Mouse (Mus musculus) forebrain, embryonic 14.5 days (tissue): ENCODE data around the gene Htr5b. TPM values are rescaled to one million over a fixed set of nuclear protein-coding genes. Genes with fewer than 3 reads are reported as not detected.

Experiments used
- ATAC-seq: fragments of 200-750 bp; cut with Nextera tagmentation; 2 replicates; pipeline ENCODE4 v1.8.0; 2017; ENCODE audit warnings: mild to moderate bottlenecking, moderate library complexity
- DNase-seq: peaks from one replicate; pipeline ENCODE4 v3.0.0-alpha.2; 2015; ENCODE audit warnings: low spot score
- H3K27ac ChIP-seq: fragments of 300-500 bp; sonication (generic); 2 replicates; pipeline ENCODE4 v1.5.1; 2014; ENCODE audit warnings: low read depth, mild to moderate bottlenecking, control low read depth, low read length, moderate library complexity
- H3K27me3 ChIP-seq: fragments of 300-500 bp; sonication (generic); replicated peaks from 2 replicates; pipeline ENCODE4 v1.6.1; 2014; ENCODE audit warnings: low read length, control low read depth, mixed read lengths; ENCODE audit not compliant: control insufficient read depth, insufficient read depth
- H3K36me3 ChIP-seq: fragments of 300-500 bp; sonication (generic); 2 replicates; pipeline ENCODE4 v1.6.1; 2014; ENCODE audit warnings: low read length, control low read depth; ENCODE audit not compliant: control insufficient read depth, insufficient read depth
- H3K4me1 ChIP-seq: fragments of 300-500 bp; sonication (generic); 2 replicates; pipeline ENCODE4 v1.6.1; 2014; ENCODE audit warnings: antibody characterized with exemption, low read length, control low read depth; ENCODE audit not compliant: control insufficient read depth, insufficient read depth
- H3K4me2 ChIP-seq: fragments of 300-500 bp; sonication (generic); 2 replicates; pipeline ENCODE4 v1.6.1; 2014; ENCODE audit warnings: mild to moderate bottlenecking, control low read depth, low read length
- H3K4me3 ChIP-seq: fragments of 300-500 bp; sonication (generic); 2 replicates; pipeline ENCODE4 v1.5.1; 2014; ENCODE audit warnings: low read depth, low read length, control low read depth
- H3K9ac ChIP-seq: fragments of 300-500 bp; sonication (generic); 2 replicates; pipeline ENCODE4 v1.6.1; 2014; ENCODE audit warnings: mild to moderate bottlenecking, low read length, control low read depth, moderate library complexity
- H3K9me3 ChIP-seq: fragments of 300-500 bp; sonication (generic); replicated peaks from 2 replicates; pipeline ENCODE4 v1.6.1; 2016; ENCODE audit warnings: low read length, control low read depth, mixed read lengths; ENCODE audit not compliant: control insufficient read depth
- WGBS: fragments of 180-500 bp; shearing (Covaris S2); extraction: QIAGEN DNeasy Blood & Tissue Kit; methylation state at CpG from one replicate; pipeline ENCODE4 v1.1.7; 2014; 5-methylcytosine and 5-hydroxymethylcytosine counted together
- polyA plus RNA-seq: library from polyadenylated mRNA; unstranded; fragments of >200 nt; fragmentation: Nextera tagmentation; extraction: Ambion mirVana; gene quantifications from 2 replicates; pipeline ENCODE4 v1.2.1, GENCODE M21; 2014

Gene Htr5b
- polyA plus RNA-seq, 1 experiment from 2014 or later: 0.66 TPM

DNA sequence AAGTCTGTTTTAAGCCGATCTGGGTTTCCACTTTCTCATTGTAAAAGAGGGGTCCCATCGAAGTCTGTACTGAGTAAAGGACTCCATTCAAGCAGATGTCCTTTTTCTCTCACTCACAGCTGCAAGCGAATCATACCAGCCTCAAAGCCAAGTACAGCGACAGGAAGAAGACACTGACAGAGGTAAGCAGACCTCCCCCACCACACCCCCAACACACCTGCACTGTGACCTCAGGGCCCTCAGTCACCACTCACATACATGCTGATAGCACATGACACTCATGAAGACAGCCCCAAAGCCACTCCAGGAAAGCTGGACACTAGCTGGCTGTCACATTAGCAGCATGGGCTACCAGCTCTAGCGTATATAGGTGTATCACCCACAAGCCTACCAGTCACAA, 50.5 kb downstream of the Htr5b start:
- Histone ChIP-seq H3K4me3 (no peak overlapping the region), H3K9me3 (no peaks in the 10 kb centered on the region), H3K4me1 (no peaks in the 10 kb centered on the region), H3K9ac (no peak overlapping the region), H3K36me3 (peaks cover 55% of the 10 kb centered on the region), H3K4me2 (no peak overlapping the region), H3K27ac (no peak overlapping the region), H3K27me3 (no peaks in the 10 kb centered on the region)
- DNase-seq (no peak), ATAC-seq (no peak)
- WGBS: 95% methylated on average over 5 of the region's 5 CpGs

DNA sequence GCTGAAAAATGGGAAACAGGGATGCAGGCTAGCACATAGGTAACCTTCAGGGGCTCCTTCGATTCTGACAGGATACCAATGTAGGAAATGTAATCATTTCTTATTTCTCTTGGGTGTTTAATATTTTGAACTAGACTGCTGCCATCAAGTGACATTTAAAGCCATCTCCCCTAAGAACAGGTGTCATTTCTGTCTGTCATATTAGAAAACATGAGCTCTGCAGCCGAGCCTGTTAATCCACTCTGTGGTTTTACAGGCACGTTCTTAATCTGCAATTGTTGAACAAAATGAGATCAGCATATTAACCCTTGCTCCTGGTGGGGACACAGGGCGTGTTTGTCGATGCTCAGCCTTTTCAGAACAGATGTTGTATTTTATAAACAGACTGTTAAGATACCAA, 56.8 kb downstream of the Htr5b start:
- Histone ChIP-seq H3K4me2 (no peak overlapping the region), H3K9me3 (no peaks in the 10 kb centered on the region), H3K9ac (no peak overlapping the region), H3K4me1 (no peaks in the 10 kb centered on the region), H3K4me3 (no peak overlapping the region), H3K27ac (no peak overlapping the region), H3K27me3 (no peaks in the 10 kb centered on the region), H3K36me3 (peaks cover 24% of the 10 kb centered on the region; the same call in 1 of the 2 replicates)
- WGBS: 68% methylated on average over 5 of the region's 5 CpGs
- ATAC-seq (no peak), DNase-seq (no peak)

GRCm38 (mm10) chr1:121468271-121468670, 60.0 kb downstream of the Htr5b start:
- H3K9ac ChIP-seq: no peak overlapping the region
- peaks cover 26% of the 10 kb centered on the region for H3K36me3 ChIP-seq
- no peak overlapping the region for H3K4me3 ChIP-seq
- no peak overlapping the region for H3K27ac ChIP-seq
- H3K4me2 ChIP-seq: no peak overlapping the region
- no peaks in the 10 kb centered on the region for H3K27me3 ChIP-seq
- no peak for ATAC-seq
- no peaks in the 10 kb centered on the region for H3K4me1 ChIP-seq
- 78% methylated on average over 2 of the region's 2 CpGs for WGBS
- no peak for DNase-seq
- no peaks in the 10 kb centered on the region for H3K9me3 ChIP-seq

GRCm38 (mm10) chr1:121466276-121466675, 62.0 kb downstream of the Htr5b start:
- no peaks in the 10 kb centered on the region for H3K27me3 ChIP-seq
- no peaks in the 10 kb centered on the region for H3K4me1 ChIP-seq
- no peaks in the 10 kb centered on the region for H3K9me3 ChIP-seq
- ATAC-seq (no peak), DNase-seq (no peak)
- no peak overlapping the region for H3K27ac ChIP-seq
- H3K4me2 ChIP-seq: no peak overlapping the region
- WGBS: 82% methylated on average over 3 of the region's 3 CpGs
- H3K9ac ChIP-seq: no peak overlapping the region
- H3K4me3 ChIP-seq: no peak overlapping the region
- peaks cover 45% of the 10 kb centered on the region for H3K36me3 ChIP-seq

DNA sequence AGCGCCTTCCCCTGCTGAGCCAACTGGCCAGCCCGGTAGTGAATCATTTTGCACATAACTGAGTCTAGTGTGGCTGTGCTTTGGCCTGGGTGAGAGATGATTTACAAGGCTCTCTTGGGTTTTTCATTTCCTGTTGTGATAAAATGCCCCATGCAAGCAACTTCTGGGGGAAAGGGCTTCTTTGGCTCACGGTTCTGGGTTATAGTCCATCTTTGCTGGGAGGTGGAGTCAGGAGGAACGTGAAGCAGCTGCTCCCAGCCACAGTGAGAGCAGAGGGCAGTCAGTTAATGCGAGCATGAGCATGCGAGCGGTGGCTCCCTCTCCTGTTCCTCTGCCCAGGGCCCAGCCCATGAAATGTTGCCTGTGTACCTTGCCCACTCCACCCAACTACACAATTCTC, 64.5 kb downstream of the Htr5b start:
- Histone ChIP-seq H3K9me3 (no peaks in the 10 kb centered on the region), H3K27me3 (no peaks in the 10 kb centered on the region), H3K27ac (no peak overlapping the region), H3K9ac (no peak overlapping the region), H3K4me3 (no peak overlapping the region), H3K36me3 (peaks cover 40% of the 10 kb centered on the region), H3K4me2 (no peak overlapping the region), H3K4me1 (no peaks in the 10 kb centered on the region)
- ATAC-seq (no peak), DNase-seq (no peak)
- WGBS: 88% methylated on average over 7 of the region's 7 CpGs

DNA sequence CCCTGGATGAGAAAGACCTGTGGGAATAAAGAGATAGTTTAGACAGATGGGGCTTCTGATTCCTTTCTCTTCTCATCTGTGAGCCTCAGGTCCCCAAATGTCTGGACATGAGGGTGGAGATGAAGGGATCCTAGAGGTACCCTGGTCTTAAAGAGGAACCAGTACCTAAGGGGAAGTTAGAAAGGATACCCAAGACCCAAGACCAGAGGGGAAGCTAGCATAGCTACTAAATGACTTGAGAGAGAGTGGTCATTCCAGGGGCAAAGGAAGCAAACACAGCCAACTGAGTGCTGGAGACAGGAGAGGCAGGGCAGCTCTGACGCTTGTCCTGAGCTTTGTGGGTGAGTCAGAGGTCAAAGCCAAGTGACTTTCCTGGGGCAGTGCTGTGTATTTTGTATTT, 65.6 kb downstream of the Htr5b start:
- H3K36me3 ChIP-seq: peaks cover 34% of the 10 kb centered on the region
- ATAC-seq (no peak), DNase-seq (no peak)
- no peak overlapping the region for H3K4me2 ChIP-seq
- no peaks in the 10 kb centered on the region for H3K4me1 ChIP-seq
- no peak overlapping the region for H3K27ac ChIP-seq
- H3K9ac ChIP-seq: no peak overlapping the region
- no peaks in the 10 kb centered on the region for H3K9me3 ChIP-seq
- no peaks in the 10 kb centered on the region for H3K27me3 ChIP-seq
- WGBS: 77% methylated on average over 1 of the region's 1 CpGs
- no peak overlapping the region for H3K4me3 ChIP-seq

GRCm38 (mm10) chr1:121461895-121462294, 66.4 kb downstream of the Htr5b start:
- peaks cover 35% of the 10 kb centered on the region for H3K36me3 ChIP-seq
- no peaks in the 10 kb centered on the region for H3K9me3 ChIP-seq
- DNase-seq (no peak), ATAC-seq (no peak)
- no peaks in the 10 kb centered on the region for H3K27me3 ChIP-seq
- H3K4me2 ChIP-seq: no peak overlapping the region
- no peak overlapping the region for H3K9ac ChIP-seq
- H3K4me3 ChIP-seq: no peak overlapping the region
- H3K4me1 ChIP-seq: no peaks in the 10 kb centered on the region
- WGBS: 92% methylated on average over 7 of the region's 7 CpGs
- no peak overlapping the region for H3K27ac ChIP-seq

GRCm38 (mm10) chr1:121460077-121460476, 68.2 kb downstream of the Htr5b start:
- no peak overlapping the region for H3K27ac ChIP-seq
- H3K9ac ChIP-seq: no peak overlapping the region
- no peak for ATAC-seq
- no peak for DNase-seq
- H3K9me3 ChIP-seq: no peaks in the 10 kb centered on the region
- H3K36me3 ChIP-seq: peaks cover 35% of the 10 kb centered on the region
- no peak overlapping the region for H3K4me3 ChIP-seq
- no peaks in the 10 kb centered on the region for H3K27me3 ChIP-seq
- no peak overlapping the region for H3K4me2 ChIP-seq
- 71% methylated on average over 6 of the region's 6 CpGs for WGBS
- H3K4me1 ChIP-seq: no peaks in the 10 kb centered on the region
